Mouse (Mus musculus) hindbrain, embryonic 14.5 days (tissue): ENCODE results near the gene Grb10. TPM values are rescaled to one million over a fixed set of nuclear protein-coding genes. Genes with fewer than 3 reads are reported as not detected.

Experiments used
- ATAC-seq: fragments of 200-750 bp; cut with Nextera tagmentation; 2 replicates; pipeline ENCODE4 v1.8.0; 2017; ENCODE audit warnings: moderate number of reproducible peaks, mild to moderate bottlenecking, moderate TSS enrichment, moderate library complexity; ENCODE audit not compliant: low FRiP score
- DNase-seq: peaks from one replicate; pipeline ENCODE4 v3.0.0-alpha.2; 2015; ENCODE audit warnings: low spot score
- H3K27ac ChIP-seq: fragments of 300-500 bp; sonication (generic); 2 replicates; pipeline ENCODE4 v1.5.1; 2014; ENCODE audit warnings: mild to moderate bottlenecking, moderate library complexity
- H3K27me3 ChIP-seq: fragments of 300-500 bp; sonication (generic); 2 replicates; pipeline ENCODE4 v1.6.1; 2014; ENCODE audit warnings: mild to moderate bottlenecking, low read length, mixed read lengths; ENCODE audit not compliant: control insufficient read depth, insufficient read depth
- H3K36me3 ChIP-seq: fragments of 300-500 bp; sonication (generic); replicated peaks from 2 replicates; pipeline ENCODE4 v1.6.1; 2014; ENCODE audit not compliant: control insufficient read depth, insufficient read depth
- H3K4me1 ChIP-seq: fragments of 300-500 bp; sonication (generic); replicated peaks from 2 replicates; pipeline ENCODE4 v1.6.1; 2014; ENCODE audit warnings: antibody characterized with exemption, low read length, mixed read lengths; ENCODE audit not compliant: control insufficient read depth, insufficient read depth
- H3K4me2 ChIP-seq: fragments of 300-500 bp; sonication (generic); replicated peaks from 2 replicates; pipeline ENCODE4 v1.6.1; 2014; ENCODE audit warnings: mild to moderate bottlenecking, moderate library complexity
- H3K4me3 ChIP-seq: fragments of 300-500 bp; sonication (generic); replicated peaks from 2 replicates; pipeline ENCODE4 v1.5.1; 2014; ENCODE audit warnings: mild to moderate bottlenecking, low read length
- H3K9ac ChIP-seq: fragments of 300-500 bp; sonication (generic); 2 replicates; pipeline ENCODE4 v1.6.1; 2014
- H3K9me3 ChIP-seq: fragments of 300-500 bp; sonication (generic); 2 replicates; pipeline ENCODE4 v1.6.1; 2016; ENCODE audit warnings: low read length; ENCODE audit not compliant: control insufficient read depth
- WGBS: fragments of 180-500 bp; shearing (Covaris S2); extraction: QIAGEN DNeasy Blood & Tissue Kit; methylation state at CpG from one replicate; pipeline ENCODE4 v1.1.7; 2014; 5-methylcytosine and 5-hydroxymethylcytosine counted together
- polyA plus RNA-seq: library from polyadenylated mRNA; unstranded; fragments of >200 nt; fragmentation: Nextera tagmentation; extraction: Ambion mirVana; gene quantifications from 2 replicates; pipeline ENCODE4 v1.2.1, GENCODE M21; 2014

Grb10 gene
- polyA plus RNA-seq, 1 experiment from 2014 or later: 49.5 TPM

DNA sequence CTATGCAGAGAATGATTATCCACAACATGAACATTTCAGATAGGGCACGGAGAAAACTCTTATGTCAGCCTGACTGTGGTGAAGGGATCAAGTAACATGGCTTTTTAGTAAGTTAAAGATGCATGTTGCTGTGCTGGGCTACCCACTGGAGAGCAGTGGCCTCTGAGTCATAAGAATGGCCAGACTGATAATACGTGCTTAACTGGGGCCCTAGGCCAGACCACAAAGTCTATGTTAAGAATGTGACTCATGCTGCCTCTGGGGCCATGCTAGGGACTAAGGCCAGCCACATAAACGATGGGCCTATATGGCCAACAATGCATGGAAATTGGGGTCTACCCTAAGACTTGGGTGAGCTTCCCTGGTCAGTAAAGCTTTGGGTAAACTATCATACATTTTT lies 98.9 kb downstream of the Grb10 start:
- Histone ChIP-seq H3K4me1 (no peaks in the 10 kb centered on the region), H3K4me2 (no peak overlapping the region), H3K4me3 (no peak overlapping the region), H3K9ac (no peak overlapping the region), H3K27me3 (no peaks in the 10 kb centered on the region), H3K27ac (no peak overlapping the region), H3K36me3 (peaks cover 45% of the 10 kb centered on the region), H3K9me3 (no peaks in the 10 kb centered on the region)
- DNase-seq (no peak), ATAC-seq (no peak)
- 89% methylated on average over 3 of the region's 3 CpGs for WGBS

DNA sequence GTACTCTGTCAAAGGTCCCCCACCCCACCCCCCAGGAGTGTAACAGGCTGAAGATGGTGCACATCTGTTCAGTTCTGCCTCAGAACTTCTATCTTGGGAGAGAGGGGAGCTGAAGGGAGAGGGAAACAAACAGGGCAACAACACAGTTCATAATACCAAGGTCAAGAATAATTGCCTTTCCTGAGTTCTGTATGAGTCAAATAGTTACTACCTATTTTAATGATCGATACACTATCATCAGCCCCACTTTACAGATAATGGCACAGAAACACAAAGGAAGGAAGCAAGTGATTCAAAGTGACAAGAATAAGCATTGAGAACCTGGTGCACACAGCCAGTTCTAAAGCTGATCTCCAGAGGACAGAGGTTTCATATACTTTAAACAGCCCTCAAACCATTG lies 99.9 kb downstream of the Grb10 start:
- WGBS: 100% methylated on average over 1 of the region's 1 CpGs

DNA sequence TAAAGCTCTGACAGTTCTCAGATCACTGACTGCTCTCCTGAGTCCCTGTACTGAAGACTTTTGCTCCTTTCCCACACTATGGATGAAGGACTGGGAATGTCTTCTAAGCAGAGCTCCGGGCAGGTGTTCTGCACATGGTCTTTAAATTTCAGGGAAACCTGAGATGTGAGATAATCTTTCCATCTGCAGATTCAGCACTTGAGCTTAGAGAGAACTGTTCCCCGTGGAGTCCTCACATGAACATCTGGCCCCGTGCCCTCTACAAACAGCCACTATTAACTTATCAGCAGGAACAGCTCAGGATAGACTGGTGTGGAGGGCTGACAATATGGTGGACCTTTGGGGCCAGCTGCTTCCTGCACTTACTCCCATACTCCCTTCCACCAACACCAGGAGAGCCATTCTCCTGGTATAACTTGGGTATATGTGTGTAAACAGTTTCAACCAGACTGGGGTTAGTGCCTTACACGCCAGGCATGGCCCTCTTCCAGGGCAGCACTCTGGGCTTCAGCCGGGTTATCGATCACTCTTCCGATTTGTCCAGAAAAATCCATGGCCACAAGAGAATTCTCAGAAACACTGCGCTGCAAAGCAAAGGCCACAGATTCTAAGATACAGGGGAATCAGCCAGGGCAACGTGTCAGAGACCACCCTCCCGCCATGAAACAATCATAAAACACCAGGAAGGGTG lies 101.0 kb downstream of the Grb10 start:
- no peak for ATAC-seq
- Histone ChIP-seq H3K27ac (no peak overlapping the region), H3K4me3 (no peak overlapping the region), H3K9ac (no peak overlapping the region), H3K27me3 (no peaks in the 10 kb centered on the region), H3K36me3 (peaks cover 43% of the 10 kb centered on the region), H3K4me2 (no peak overlapping the region), H3K9me3 (no peaks in the 10 kb centered on the region), H3K4me1 (no peaks in the 10 kb centered on the region)
- no peak for DNase-seq
- WGBS: 91% methylated on average over 10 of the region's 10 CpGs

More for the DNA sequence above, 99.9 kb downstream of the Grb10 start:
- Histone ChIP-seq H3K9ac (no peak overlapping the region), H3K36me3 (peaks cover 45% of the 10 kb centered on the region), H3K4me3 (no peak overlapping the region), H3K4me1 (no peaks in the 10 kb centered on the region), H3K9me3 (no peaks in the 10 kb centered on the region), H3K27me3 (no peaks in the 10 kb centered on the region), H3K4me2 (no peak overlapping the region), H3K27ac (no peak overlapping the region)
- no peak for ATAC-seq
- no peak for DNase-seq

DNA sequence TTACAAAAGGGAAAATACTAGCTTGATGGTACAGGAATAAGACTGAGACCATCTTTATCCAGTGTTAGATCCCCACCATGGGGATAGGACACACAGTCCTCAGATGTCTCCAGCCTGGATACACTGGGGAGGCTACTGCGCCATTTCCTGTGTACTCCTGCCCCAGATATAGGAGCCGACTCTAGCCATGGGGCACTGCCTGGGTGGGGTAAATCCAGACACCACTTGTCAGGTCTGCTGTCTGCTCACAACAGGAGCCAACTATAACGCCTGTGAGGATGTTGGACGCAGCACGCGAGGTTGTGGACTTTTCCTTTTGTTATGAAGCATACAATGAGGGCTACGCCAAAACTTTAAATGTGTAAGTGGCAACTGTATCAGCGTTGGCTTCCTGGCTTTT lies 103.7 kb downstream of the Grb10 start:
- H3K27ac ChIP-seq: no peak overlapping the region
- H3K36me3 ChIP-seq: peaks cover 43% of the 10 kb centered on the region
- H3K4me2 ChIP-seq: no peak overlapping the region
- H3K4me3 ChIP-seq: no peak overlapping the region
- H3K4me1 ChIP-seq: 0 out of 2 replicates have a peak, but pooled peaks cover 5% of the 10 kb centered on the region
- ATAC-seq: no peak
- no peak for DNase-seq
- no peaks in the 10 kb centered on the region for H3K27me3 ChIP-seq
- no peaks in the 10 kb centered on the region for H3K9me3 ChIP-seq
- H3K9ac ChIP-seq: no peak overlapping the region
- 88% methylated on average over 8 of the region's 8 CpGs for WGBS

DNA sequence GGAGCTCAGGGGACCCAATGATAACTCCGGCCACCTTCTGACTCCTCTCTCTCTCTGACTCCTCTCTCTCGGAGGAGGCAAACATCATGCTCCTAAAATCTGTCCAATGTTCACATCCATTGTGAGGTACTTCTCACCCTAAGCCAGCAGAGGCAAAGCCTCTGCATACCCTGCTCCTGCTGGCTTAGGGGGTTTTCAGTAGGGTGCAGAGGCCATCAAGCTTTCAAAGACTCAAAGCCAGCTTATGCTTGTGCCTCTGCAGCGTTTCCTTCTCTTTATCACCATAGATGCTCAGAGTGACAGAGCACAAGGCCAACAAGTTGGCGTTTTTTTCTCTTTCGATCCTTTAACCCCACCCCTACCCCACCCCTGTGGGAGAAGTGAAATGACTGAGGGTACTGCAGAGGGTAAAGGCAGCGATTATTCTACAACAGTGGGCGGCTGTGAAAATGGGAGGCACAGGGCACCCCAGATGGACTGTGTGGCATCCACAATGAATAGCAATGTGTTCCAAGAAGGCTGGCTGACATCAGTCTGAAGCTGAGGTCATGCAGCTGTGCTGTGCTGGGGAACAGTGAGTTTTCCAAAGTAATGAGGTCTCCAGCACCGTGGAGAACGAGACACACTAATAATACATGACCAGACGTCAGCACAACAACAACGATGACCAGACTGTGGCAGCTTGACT lies 106.2 kb downstream of the Grb10 start:
- 56% methylated on average over 11 of the region's 11 CpGs for WGBS
- ATAC-seq (peak; percentile 59; the same call in 1 of the 2 replicates), DNase-seq (no peak)
- Histone ChIP-seq H3K4me2 (no peak overlapping the region), H3K27ac (no peak overlapping the region), H3K27me3 (no peaks in the 10 kb centered on the region), H3K4me1 (0 out of 2 replicates have a peak, but pooled peaks cover 5% of the 10 kb centered on the region), H3K36me3 (peaks cover 32% of the 10 kb centered on the region), H3K4me3 (no peak overlapping the region), H3K9me3 (no peaks in the 10 kb centered on the region), H3K9ac (no peak overlapping the region)

DNA sequence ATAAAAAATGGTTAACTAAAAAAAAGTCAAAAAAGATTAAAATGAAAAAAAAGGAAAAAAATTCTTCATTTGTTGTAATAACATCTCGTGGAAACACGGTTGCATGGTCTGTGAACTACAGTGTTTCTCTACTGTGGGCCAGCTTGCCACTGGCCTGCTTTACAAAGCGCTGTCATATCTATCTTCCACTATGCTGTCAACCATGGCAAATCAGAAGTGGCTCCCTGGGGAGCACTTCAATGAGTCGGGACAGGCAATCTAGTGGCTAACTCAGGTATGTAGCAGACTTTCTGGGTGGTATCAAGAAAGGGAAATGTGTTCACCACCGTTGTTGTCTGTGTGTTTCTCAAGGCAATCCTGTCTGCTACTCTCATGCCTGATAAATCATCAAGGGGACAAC lies 106.8 kb downstream of the Grb10 start:
- H3K27me3 ChIP-seq: no peaks in the 10 kb centered on the region
- H3K9me3 ChIP-seq: no peaks in the 10 kb centered on the region
- H3K9ac ChIP-seq: no peak overlapping the region
- WGBS: 49% methylated on average over 5 of the region's 5 CpGs
- 0 out of 2 replicates have a peak, but pooled peaks cover 5% of the 10 kb centered on the region for H3K4me1 ChIP-seq
- ATAC-seq (no peak), DNase-seq (no peak)
- H3K4me3 ChIP-seq: no peak overlapping the region
- no peak overlapping the region for H3K27ac ChIP-seq
- no peak overlapping the region for H3K4me2 ChIP-seq
- peaks cover 27% of the 10 kb centered on the region for H3K36me3 ChIP-seq

DNA sequence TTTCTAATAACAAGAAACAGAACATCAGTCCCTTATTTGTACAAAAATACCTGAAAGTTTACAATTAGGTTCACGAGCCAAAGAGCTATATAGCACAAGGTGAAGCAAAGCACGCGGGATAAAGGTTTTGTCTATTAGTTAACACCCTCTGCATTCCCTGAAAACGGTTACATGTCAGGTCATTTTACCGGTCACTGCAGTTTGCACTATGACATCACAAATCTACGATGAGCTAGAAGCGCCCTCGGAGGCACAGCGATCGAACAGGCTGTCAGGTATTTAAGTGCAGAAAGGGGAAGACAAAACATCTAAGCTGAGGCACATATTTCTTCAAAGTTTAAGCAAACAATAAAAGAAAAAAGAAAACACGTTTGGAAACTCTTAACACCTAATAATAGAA lies 108.0 kb downstream of the Grb10 start:
- Histone ChIP-seq H3K36me3 (peaks cover 17% of the 10 kb centered on the region), H3K4me2 (no peak overlapping the region), H3K27ac (no peak overlapping the region), H3K27me3 (no peaks in the 10 kb centered on the region), H3K9ac (no peak overlapping the region), H3K9me3 (no peaks in the 10 kb centered on the region), H3K4me3 (no peak overlapping the region), H3K4me1 (0 out of 2 replicates have a peak, but pooled peaks cover 5% of the 10 kb centered on the region)
- DNase-seq (no peak), ATAC-seq (no peak)
- 92% methylated on average over 11 of the region's 11 CpGs for WGBS

DNA sequence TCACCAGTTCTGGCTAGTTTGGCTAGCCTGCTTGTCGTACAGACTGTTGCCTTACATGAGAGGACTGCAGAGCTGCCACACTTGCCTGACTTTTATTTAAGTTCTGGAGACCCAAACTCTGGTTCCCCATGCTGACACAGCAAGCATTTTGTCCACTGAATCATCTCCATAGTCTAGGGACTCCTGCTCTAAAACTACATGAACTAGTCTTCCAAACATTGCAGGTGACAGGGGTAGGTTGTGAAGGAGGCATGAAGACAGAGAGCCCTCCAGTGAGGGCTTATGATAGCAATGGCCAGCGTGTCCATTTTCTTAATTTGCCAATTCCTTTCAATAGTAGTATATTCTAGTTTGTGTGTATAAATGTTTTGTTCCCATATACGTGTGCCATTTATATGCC lies 109.4 kb downstream of the Grb10 start:
- WGBS: 91% methylated on average over 3 of the region's 3 CpGs
- no peak overlapping the region for H3K4me3 ChIP-seq
- H3K27me3 ChIP-seq: no peaks in the 10 kb centered on the region
- H3K9me3 ChIP-seq: no peaks in the 10 kb centered on the region
- ATAC-seq (no peak), DNase-seq (no peak)
- H3K4me1 ChIP-seq: 0 out of 2 replicates have a peak, but pooled peaks cover 5% of the 10 kb centered on the region
- no peak overlapping the region for H3K27ac ChIP-seq
- H3K36me3 ChIP-seq: peaks cover 12% of the 10 kb centered on the region
- no peak overlapping the region for H3K9ac ChIP-seq
- H3K4me2 ChIP-seq: no peak overlapping the region

DNA sequence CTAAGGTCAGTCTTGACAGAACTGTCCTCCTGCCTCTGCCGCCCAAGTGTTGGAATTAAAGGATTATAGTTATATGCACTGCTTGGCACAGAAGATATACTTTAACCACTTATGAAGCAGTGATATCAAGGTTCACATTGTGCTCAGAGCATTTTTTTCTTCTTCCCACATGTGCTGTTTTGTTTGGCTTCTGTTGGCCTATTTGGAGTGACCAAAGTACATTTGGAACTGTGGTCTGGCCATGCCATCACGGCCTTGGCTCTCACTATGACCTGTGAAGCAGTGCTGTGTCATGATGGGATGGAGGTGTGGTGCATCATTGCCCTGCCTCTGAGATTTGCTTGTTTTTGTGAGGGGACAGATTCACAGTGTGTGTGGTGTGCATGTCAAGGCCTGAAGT lies 109.9 kb downstream of the Grb10 start:
- ATAC-seq (no peak), DNase-seq (no peak)
- H3K36me3 ChIP-seq: peaks cover 7% of the 10 kb centered on the region
- no peaks in the 10 kb centered on the region for H3K27me3 ChIP-seq
- H3K9me3 ChIP-seq: no peaks in the 10 kb centered on the region
- WGBS: 95% methylated on average over 2 of the region's 2 CpGs
- H3K4me1 ChIP-seq: 0 out of 2 replicates have a peak, but pooled peaks cover 5% of the 10 kb centered on the region
- H3K9ac ChIP-seq: no peak overlapping the region
- H3K4me3 ChIP-seq: no peak overlapping the region
- no peak overlapping the region for H3K27ac ChIP-seq
- no peak overlapping the region for H3K4me2 ChIP-seq
